Mouse (Mus musculus): ENCODE measurements around the gene Aff2. TPM values are rescaled to one million over a fixed set of nuclear protein-coding genes. Genes with fewer than 3 reads are reported as not detected.

Aff2 gene
- total RNA-seq, 2 experiments from 2014 or later = 24.0 to 26.5 TPM

DNA sequence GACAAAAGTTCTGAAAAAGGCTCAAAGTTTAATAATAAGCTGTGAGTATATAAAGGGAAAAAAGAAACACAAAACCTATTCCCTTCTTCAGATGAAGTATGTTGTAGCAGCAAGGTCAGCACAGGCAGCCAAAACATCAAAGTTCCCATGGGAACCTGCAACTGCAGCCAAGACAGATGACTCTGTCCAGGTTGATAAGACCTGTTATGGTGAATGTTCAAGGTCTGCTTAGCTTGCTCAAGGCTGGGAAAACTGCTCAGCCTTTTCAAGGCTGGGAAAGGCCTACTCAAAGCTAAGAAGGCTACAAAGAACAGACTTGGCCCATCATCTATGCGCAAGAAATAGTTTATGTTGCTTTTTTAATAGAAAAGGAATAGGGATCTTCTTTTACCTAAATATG, 315.6 kb downstream of the Aff2 start:
- intact Hi-C loops (cut with DNase I) = no loop called here
- DNase-seq (ENCODE audit: low spot score in 2 of 2) = no peak

DNA sequence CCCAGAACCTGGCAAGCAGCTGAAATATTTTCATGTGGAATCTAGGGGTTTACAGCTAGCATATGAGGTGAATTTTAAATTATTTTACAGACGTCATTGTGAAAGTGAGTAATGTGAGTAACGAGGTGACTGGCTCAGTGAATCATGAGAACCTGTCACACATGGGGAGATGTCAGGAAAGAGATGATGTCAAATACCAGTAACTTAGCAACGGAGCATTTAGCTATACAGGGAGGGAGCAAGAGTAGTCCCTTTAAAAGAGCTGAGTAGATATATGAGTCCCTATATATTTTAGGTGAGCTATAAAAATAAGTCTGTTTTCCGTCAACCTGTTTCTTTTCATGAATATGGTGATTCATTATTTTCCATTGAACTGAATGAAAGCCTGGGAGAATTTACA, 338.7 kb downstream of the Aff2 start:
- DNase-seq (ENCODE audit: low spot score in 2 of 2) = no peak

DNA sequence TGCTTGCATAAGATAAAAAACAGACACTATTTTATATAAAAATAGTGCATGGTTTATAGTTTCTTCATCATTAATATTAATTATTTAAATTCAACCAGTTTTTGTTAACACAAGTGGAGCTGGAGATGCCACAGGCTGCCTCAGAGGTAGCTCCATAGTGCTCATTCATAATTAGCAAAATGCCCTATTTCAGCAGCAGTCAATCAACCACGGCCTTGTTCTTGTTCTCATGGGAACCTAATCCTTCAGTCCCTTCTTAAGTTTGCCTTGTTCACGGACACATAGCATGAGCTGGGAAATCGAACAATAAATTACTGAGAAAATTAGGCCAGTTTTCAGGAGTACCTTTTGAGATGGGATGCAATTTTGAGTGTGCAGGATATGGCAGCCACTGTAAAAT, 378.9 kb downstream of the Aff2 start:
- intact Hi-C loops (cut with DNase I) = no loop called here

More for the DNA sequence above, 338.7 kb downstream of the Aff2 start:
- intact Hi-C loops (cut with DNase I) = no loop called here

DNA sequence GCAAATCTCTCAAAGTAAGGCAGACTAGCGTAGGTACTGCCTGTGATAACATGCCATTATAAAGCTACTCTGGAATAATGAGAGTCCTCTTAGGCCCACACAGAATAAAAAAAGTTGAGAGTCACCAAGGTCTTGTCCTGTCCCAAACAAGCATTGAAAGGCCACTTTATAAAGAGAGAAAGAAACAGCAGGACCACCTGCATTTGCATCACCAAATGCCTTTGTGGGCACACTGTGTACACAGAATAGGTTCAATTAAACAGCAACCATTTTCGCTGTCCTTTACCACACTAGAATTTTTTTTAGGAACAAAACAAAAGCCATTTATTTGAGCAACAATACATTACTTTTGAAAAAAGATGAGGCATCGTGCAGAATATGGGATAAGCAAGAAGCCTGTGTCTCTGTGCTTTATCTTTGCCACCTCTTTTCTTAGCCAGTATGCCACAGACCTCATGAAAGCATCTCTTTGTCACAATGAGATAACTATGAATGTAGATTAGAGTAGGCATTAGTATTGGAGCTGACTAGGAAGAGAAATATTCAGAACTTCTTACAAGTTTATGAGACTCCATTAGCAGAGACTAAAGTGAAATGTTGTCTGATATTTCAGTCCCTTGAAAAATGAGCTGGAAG, 385.0 kb downstream of the Aff2 start:
- intact Hi-C loops (cut with DNase I) = no loop called here
- DNase-seq (ENCODE audit: low spot score in 2 of 2) = no peak

More for the DNA sequence above, 378.9 kb downstream of the Aff2 start:
- DNase-seq (ENCODE audit: low spot score in 2 of 2) = no peak

GRCm38 (mm10) chrX:69801890-69802439, 441.9 kb downstream of the Aff2 start:
- no peak for DNase-seq (ENCODE audit: low spot score in 2 of 2)

GRCm38 (mm10) chrX:69802481-69802880, 442.4 kb downstream of the Aff2 start:
- DNase-seq (ENCODE audit: low spot score in 2 of 2) = no peak
- intact Hi-C loops (cut with DNase I) = no loop called here

More at GRCm38 (mm10) chrX:69801890-69802439, 441.9 kb downstream of the Aff2 start:
- intact Hi-C loops (cut with DNase I) = no loop called here

DNA sequence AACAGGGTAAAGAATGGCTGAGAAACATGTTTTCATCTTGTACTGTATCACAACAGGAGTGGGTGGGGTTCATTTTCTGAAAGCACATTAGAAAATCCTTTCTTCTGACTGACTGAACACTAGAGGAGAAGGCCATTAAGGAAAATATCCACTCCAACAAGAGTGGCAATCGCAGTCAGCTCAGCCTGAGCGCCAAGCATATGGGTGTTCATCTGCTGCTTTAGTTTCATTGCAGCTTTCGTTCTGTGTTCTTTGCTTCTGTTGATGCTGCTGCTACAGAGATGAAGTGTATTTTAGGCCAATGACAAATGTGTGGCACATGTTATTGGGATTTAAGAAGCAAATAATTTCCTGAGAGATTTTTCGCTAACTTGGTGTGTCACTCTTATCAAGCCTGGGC, 451.7 kb downstream of the Aff2 start:
- DNase-seq (ENCODE audit: low spot score in 2 of 2) = peak in 1 of 2 experiments; percentile 2
- intact Hi-C loops (cut with DNase I) = no loop called here

DNA sequence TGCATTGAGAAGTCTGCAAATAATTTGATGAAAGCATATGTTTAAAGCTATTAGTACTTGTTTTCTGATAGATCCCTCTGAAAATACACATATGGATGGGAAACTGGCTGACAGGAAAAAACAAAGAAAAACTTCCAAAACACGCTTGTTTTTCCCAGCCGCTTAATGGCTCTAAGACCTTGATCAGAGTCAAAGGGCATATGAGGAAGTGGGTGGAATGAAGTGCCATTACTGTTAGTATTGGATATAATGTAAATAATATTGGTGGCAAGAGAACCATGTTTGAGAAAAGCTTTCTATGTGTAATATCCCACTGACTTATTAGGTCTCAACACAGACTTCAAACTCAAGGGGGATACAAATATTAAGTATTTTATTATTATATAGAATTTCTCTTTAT, 455.0 kb downstream of the Aff2 start:
- intact Hi-C loops (cut with DNase I) = no loop called here
- DNase-seq (ENCODE audit: low spot score in 2 of 2) = no peak

DNA sequence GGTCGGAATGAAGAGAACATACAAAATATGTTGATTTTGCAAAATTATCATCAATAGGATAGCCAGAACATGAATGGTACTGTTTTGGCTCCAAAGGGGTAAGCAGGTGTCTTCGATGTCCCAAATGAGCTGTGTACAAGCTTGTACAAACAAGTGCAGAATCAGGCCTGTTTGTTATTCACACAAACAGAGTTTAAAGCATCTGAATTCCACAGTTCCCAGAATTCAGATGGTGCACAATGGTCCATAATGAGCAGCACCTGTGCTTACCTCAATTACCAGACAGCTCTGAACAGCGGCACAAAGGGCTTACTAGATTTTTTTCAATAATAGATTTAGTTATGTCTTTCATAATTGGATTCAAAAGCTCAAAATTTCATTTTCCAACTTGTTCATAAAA, 457.6 kb downstream of the Aff2 start:
- intact Hi-C loops (cut with DNase I) = no loop called here
- no peak for DNase-seq (ENCODE audit: low spot score in 2 of 2)

GRCm38 (mm10) chrX:69818188-69818587, 458.1 kb downstream of the Aff2 start:
- no peak for DNase-seq (ENCODE audit: low spot score in 2 of 2)
- intact Hi-C loops (cut with DNase I) = no loop called here

- DNase-seq (ENCODE audit: low spot score in 2 of 2) = no peak
- intact Hi-C loops (cut with DNase I) = no loop called here
These were observed 507.5 kb downstream of the Aff2 start for GRCm38 (mm10) chrX:69867601-69868000.

- no peak for DNase-seq (ENCODE audit: low spot score in 2 of 2)
- intact Hi-C loops (cut with DNase I) = no loop called here
These were observed 531.6 kb downstream of the Aff2 start for GRCm38 (mm10) chrX:69891713-69892112.

Data from left cerebral cortex, postnatal 14 days (tissue).